Mouse (Mus musculus): ENCODE measurements at regions not wholly inside any gene's neighbourhood (a gene's known extent, or its start where the extent isn't known, plus 50 kb on each side); places are given as distances from the start of the nearest gene placed in this dataset.

- no peak for ATAC-seq (ENCODE audit: insufficient number of reproducible peaks, low FRiP score, low TSS enrichment, low read depth)
- Histone ChIP-seq H3K36me3 (ENCODE audit: control insufficient read depth, insufficient read depth, low read length) (no peaks in the 10 kb centered on the region), H3K4me3 (ENCODE audit: low read depth, low read length) (no peak overlapping the region), H3K4me2 (ENCODE audit: low read depth, severe bottlenecking) (no peak overlapping the region), H3K9ac (ENCODE audit: low read length) (no peak overlapping the region), H3K27me3 (ENCODE audit: control insufficient read depth, insufficient read depth, low read length) (no peaks in the 10 kb centered on the region), H3K4me1 (ENCODE audit: control insufficient read depth, insufficient read depth, low read length) (no peaks in the 10 kb centered on the region), H3K27ac (replicated peaks; ENCODE audit: low read depth, low read length) (no peak overlapping the region), H3K9me3 (ENCODE audit: control insufficient read depth, low read length) (no peaks in the 10 kb centered on the region)
- no peak for DNase-seq (ENCODE audit: low spot score)
Observed at GRCm38 (mm10) chr7:136541876-136542655, 352.3 kb upstream of the Mgmt start.

- DNase-seq (ENCODE audit: low spot score) (no peak), ATAC-seq (ENCODE audit: insufficient number of reproducible peaks, low FRiP score, low TSS enrichment, low read depth) (no peak)
- no peak overlapping the region for H3K4me2 ChIP-seq (ENCODE audit: low read depth, severe bottlenecking)
- 74% methylated on average over 7 of the region's 7 CpGs for WGBS
- H3K9ac ChIP-seq (ENCODE audit: low read length): no peak overlapping the region
- H3K4me1 ChIP-seq (ENCODE audit: control insufficient read depth, insufficient read depth, low read length): no peaks in the 10 kb centered on the region
- H3K27ac ChIP-seq (replicated peaks; ENCODE audit: low read depth, low read length): no peak overlapping the region
- no peak overlapping the region for H3K4me3 ChIP-seq (ENCODE audit: low read depth, low read length)
- H3K36me3 ChIP-seq (ENCODE audit: control insufficient read depth, insufficient read depth, low read length): no peaks in the 10 kb centered on the region
- H3K9me3 ChIP-seq (ENCODE audit: control insufficient read depth, low read length): no peaks in the 10 kb centered on the region
- H3K27me3 ChIP-seq (ENCODE audit: control insufficient read depth, insufficient read depth, low read length): no peaks in the 10 kb centered on the region
Observed at GRCm38 (mm10) chr7:136542896-136543295, 351.5 kb upstream of the Mgmt start.

GRCm38 (mm10) chr7:136547837-136548236 lies 346.6 kb upstream of the Mgmt start:
- H3K27me3 ChIP-seq (ENCODE audit: control insufficient read depth, insufficient read depth, low read length): no peaks in the 10 kb centered on the region
- no peaks in the 10 kb centered on the region for H3K36me3 ChIP-seq (ENCODE audit: control insufficient read depth, insufficient read depth, low read length)
- no peak for DNase-seq (ENCODE audit: low spot score)
- 64% methylated on average over 3 of the region's 3 CpGs for WGBS
- no peak overlapping the region for H3K4me3 ChIP-seq (ENCODE audit: low read depth, low read length)
- no peak overlapping the region for H3K4me2 ChIP-seq (ENCODE audit: low read depth, severe bottlenecking)
- H3K4me1 ChIP-seq (ENCODE audit: control insufficient read depth, insufficient read depth, low read length): no peaks in the 10 kb centered on the region
- no peaks in the 10 kb centered on the region for H3K9me3 ChIP-seq (ENCODE audit: control insufficient read depth, low read length)
- ATAC-seq (ENCODE audit: insufficient number of reproducible peaks, low FRiP score, low TSS enrichment, low read depth): no peak
- H3K27ac ChIP-seq (replicated peaks; ENCODE audit: low read depth, low read length): no peak overlapping the region
- no peak overlapping the region for H3K9ac ChIP-seq (ENCODE audit: low read length)

GRCm38 (mm10) chr7:136556436-136556835 lies 338.0 kb upstream of the Mgmt start:
- Histone ChIP-seq H3K4me2 (ENCODE audit: low read depth, severe bottlenecking) (no peak overlapping the region), H3K9me3 (ENCODE audit: control insufficient read depth, low read length) (no peaks in the 10 kb centered on the region), H3K9ac (ENCODE audit: low read length) (no peak overlapping the region), H3K27me3 (ENCODE audit: control insufficient read depth, insufficient read depth, low read length) (0 out of 2 replicates have a peak, but pooled peaks cover 2% of the 10 kb centered on the region), H3K4me1 (ENCODE audit: control insufficient read depth, insufficient read depth, low read length) (no peaks in the 10 kb centered on the region), H3K36me3 (ENCODE audit: control insufficient read depth, insufficient read depth, low read length) (no peaks in the 10 kb centered on the region), H3K4me3 (ENCODE audit: low read depth, low read length) (no peak overlapping the region), H3K27ac (replicated peaks; ENCODE audit: low read depth, low read length) (no peak overlapping the region)
- DNase-seq (ENCODE audit: low spot score): no peak
- no peak for ATAC-seq (ENCODE audit: insufficient number of reproducible peaks, low FRiP score, low TSS enrichment, low read depth)
- 72% methylated on average over 4 of the region's 4 CpGs for WGBS

- H3K36me3 ChIP-seq (ENCODE audit: control insufficient read depth, insufficient read depth, low read length): no peaks in the 10 kb centered on the region
- WGBS: 81% methylated on average over 6 of the region's 6 CpGs
- H3K9ac ChIP-seq (ENCODE audit: low read length): no peak overlapping the region
- H3K4me3 ChIP-seq (ENCODE audit: low read depth, low read length): no peak overlapping the region
- no peak overlapping the region for H3K4me2 ChIP-seq (ENCODE audit: low read depth, severe bottlenecking)
- DNase-seq (ENCODE audit: low spot score) (no peak), ATAC-seq (ENCODE audit: insufficient number of reproducible peaks, low FRiP score, low TSS enrichment, low read depth) (no peak)
- H3K4me1 ChIP-seq (ENCODE audit: control insufficient read depth, insufficient read depth, low read length): no peaks in the 10 kb centered on the region
- H3K27ac ChIP-seq (replicated peaks; ENCODE audit: low read depth, low read length): no peak overlapping the region
- H3K27me3 ChIP-seq (ENCODE audit: control insufficient read depth, insufficient read depth, low read length): no peaks in the 10 kb centered on the region
- no peaks in the 10 kb centered on the region for H3K9me3 ChIP-seq (ENCODE audit: control insufficient read depth, low read length)
Observed at GRCm38 (mm10) chr7:136559536-136559935, 334.9 kb upstream of the Mgmt start.

- no peak for DNase-seq (ENCODE audit: low spot score)
- 82% methylated on average over 7 of the region's 7 CpGs for WGBS
Observed at GRCm38 (mm10) chr7:136570911-136571310, 323.5 kb upstream of the Mgmt start.

GRCm38 (mm10) chr7:136581896-136582295 lies 312.5 kb upstream of the Mgmt start:
- H3K27me3 ChIP-seq (ENCODE audit: control insufficient read depth, insufficient read depth, low read length): no peaks in the 10 kb centered on the region; the same call in 1 of the 2 replicates
- 12% methylated on average over 12 of the region's 12 CpGs for WGBS
- H3K9ac ChIP-seq (ENCODE audit: low read length): no peak overlapping the region
- no peak for ATAC-seq (ENCODE audit: insufficient number of reproducible peaks, low FRiP score, low TSS enrichment, low read depth)
- H3K4me3 ChIP-seq (ENCODE audit: low read depth, low read length): no peak overlapping the region
- H3K27ac ChIP-seq (replicated peaks; ENCODE audit: low read depth, low read length): no peak overlapping the region
- DNase-seq (ENCODE audit: low spot score): peak; percentile 51
- no peaks in the 10 kb centered on the region for H3K9me3 ChIP-seq (ENCODE audit: control insufficient read depth, low read length)
- H3K4me1 ChIP-seq (ENCODE audit: control insufficient read depth, insufficient read depth, low read length): peaks cover 12% of the 10 kb centered on the region
- H3K36me3 ChIP-seq (ENCODE audit: control insufficient read depth, insufficient read depth, low read length): no peaks in the 10 kb centered on the region
- no peak overlapping the region for H3K4me2 ChIP-seq (ENCODE audit: low read depth, severe bottlenecking)

More at GRCm38 (mm10) chr7:136570911-136571310, 323.5 kb upstream of the Mgmt start:
- no peaks in the 10 kb centered on the region for H3K36me3 ChIP-seq (ENCODE audit: control insufficient read depth, insufficient read depth, low read length)
- no peak overlapping the region for H3K4me3 ChIP-seq (ENCODE audit: low read depth, low read length)
- H3K9me3 ChIP-seq (ENCODE audit: control insufficient read depth, low read length): no peaks in the 10 kb centered on the region
- no peak for ATAC-seq (ENCODE audit: insufficient number of reproducible peaks, low FRiP score, low TSS enrichment, low read depth)
- H3K4me2 ChIP-seq (ENCODE audit: low read depth, severe bottlenecking): no peak overlapping the region
- H3K4me1 ChIP-seq (ENCODE audit: control insufficient read depth, insufficient read depth, low read length): no peaks in the 10 kb centered on the region
- no peak overlapping the region for H3K27ac ChIP-seq (replicated peaks; ENCODE audit: low read depth, low read length)
- H3K27me3 ChIP-seq (ENCODE audit: control insufficient read depth, insufficient read depth, low read length): no peaks in the 10 kb centered on the region
- H3K9ac ChIP-seq (ENCODE audit: low read length): no peak overlapping the region

GRCm38 (mm10) chr7:136584361-136584760 lies 310.1 kb upstream of the Mgmt start:
- WGBS: 72% methylated on average over 17 of the region's 17 CpGs
- Histone ChIP-seq H3K4me1 (ENCODE audit: control insufficient read depth, insufficient read depth, low read length) (peaks cover 12% of the 10 kb centered on the region), H3K36me3 (ENCODE audit: control insufficient read depth, insufficient read depth, low read length) (no peaks in the 10 kb centered on the region), H3K4me3 (ENCODE audit: low read depth, low read length) (no peak overlapping the region), H3K4me2 (ENCODE audit: low read depth, severe bottlenecking) (no peak overlapping the region), H3K9ac (ENCODE audit: low read length) (no peak overlapping the region), H3K27ac (replicated peaks; ENCODE audit: low read depth, low read length) (no peak overlapping the region), H3K9me3 (ENCODE audit: control insufficient read depth, low read length) (no peaks in the 10 kb centered on the region), H3K27me3 (ENCODE audit: control insufficient read depth, insufficient read depth, low read length) (no peaks in the 10 kb centered on the region; the same call in 1 of the 2 replicates)
- DNase-seq (ENCODE audit: low spot score) (no peak), ATAC-seq (ENCODE audit: insufficient number of reproducible peaks, low FRiP score, low TSS enrichment, low read depth) (no peak)

- H3K4me2 ChIP-seq (ENCODE audit: low read depth, severe bottlenecking): no peak overlapping the region
- no peak overlapping the region for H3K27ac ChIP-seq (replicated peaks; ENCODE audit: low read depth, low read length)
- no peaks in the 10 kb centered on the region; the same call in 1 of the 2 replicates for H3K27me3 ChIP-seq (ENCODE audit: control insufficient read depth, insufficient read depth, low read length)
- DNase-seq (ENCODE audit: low spot score): peak; percentile 30
- no peaks in the 10 kb centered on the region for H3K9me3 ChIP-seq (ENCODE audit: control insufficient read depth, low read length)
- no peak overlapping the region for H3K4me3 ChIP-seq (ENCODE audit: low read depth, low read length)
- WGBS: 67% methylated on average over 6 of the region's 6 CpGs
- no peaks in the 10 kb centered on the region for H3K36me3 ChIP-seq (ENCODE audit: control insufficient read depth, insufficient read depth, low read length)
- no peak overlapping the region for H3K9ac ChIP-seq (ENCODE audit: low read length)
- peaks cover 4% of the 10 kb centered on the region for H3K4me1 ChIP-seq (ENCODE audit: control insufficient read depth, insufficient read depth, low read length)
- no peak for ATAC-seq (ENCODE audit: insufficient number of reproducible peaks, low FRiP score, low TSS enrichment, low read depth)
Observed at GRCm38 (mm10) chr7:136588491-136588890, 305.9 kb upstream of the Mgmt start.

Measured in limb, embryonic 11.5 days (tissue).